Mouse (Mus musculus): ENCODE results near the gene Srpk3. TPM values are rescaled to one million over a fixed set of nuclear protein-coding genes. Genes with fewer than 3 reads are reported as not detected.

Gene Srpk3
- polyA plus RNA-seq, 1 experiment, result 49.6 TPM

- 49% methylated on average over 17 of the region's 17 CpGs for WGBS
- peak overlapping the region; percentile 27 for H3K4me3 ChIP-seq (replicated peaks; ENCODE audit: control insufficient read depth, low read depth, low read length)
- H3K27ac ChIP-seq (ENCODE audit: control insufficient read depth, insufficient read depth, low read depth, low read length, poor library complexity), result no peak overlapping the region
Measured at GRCm38 (mm10) chrX:73823747-73824146, 49.5 kb downstream of the Srpk3 start.

GRCm38 (mm10) chrX:73824185-73825151 lies 50.3 kb downstream of the Srpk3 start, which contains the start of gene Pdzd4:
Pdzd4 (minus strand) TSS chrX:73824969.
- 10% methylated on average over 70 of the region's 84 CpGs for WGBS
- TF ChIP-seq POLR2A (IDR thresholded peaks at IDR 0.05; ENCODE audit: borderline replicate concordance, control insufficient read depth, low read depth, low read length) (no peak), CTCF (IDR thresholded peaks at IDR 0.05; ENCODE audit: control insufficient read depth, insufficient read depth, low read length) (no peak)
- Histone ChIP-seq H3K27ac (ENCODE audit: control insufficient read depth, insufficient read depth, low read depth, low read length, poor library complexity) (no peak within 1 kb of the TSS), H3K4me1 (ENCODE audit: control insufficient read depth, insufficient read depth, low read length) (no peaks in the 10 kb centered on the region), H3K4me3 (replicated peaks; ENCODE audit: control insufficient read depth, low read depth, low read length) (peak within 1 kb of the TSS; percentile 39)

More at GRCm38 (mm10) chrX:73823747-73824146, 49.5 kb downstream of the Srpk3 start:
- TF ChIP-seq POLR2A (IDR thresholded peaks at IDR 0.05; ENCODE audit: borderline replicate concordance, control insufficient read depth, low read depth, low read length) (no peak), CTCF (IDR thresholded peaks at IDR 0.05; ENCODE audit: control insufficient read depth, insufficient read depth, low read length) (no peak)
- H3K4me1 ChIP-seq (ENCODE audit: control insufficient read depth, insufficient read depth, low read length), result no peaks in the 10 kb centered on the region

Other genes starting within 250 kb of the Srpk3 start
- 8.1 TPM in 1 of 2 replicates, not detected in the other for gene Dusp9, start 135.0 kb upstream of the Srpk3 start, polyA plus RNA-seq (2011; ENCODE audit: insufficient read depth, insufficient read length, low replicate concordance, missing spikeins)
- 1.7 and 2.2 TPM in 2 replicates for gene Pnck, start 114.3 kb upstream of the Srpk3 start, polyA plus RNA-seq (2011; ENCODE audit: insufficient read depth, insufficient read length, low replicate concordance, missing spikeins)
- 3.5 and 7.7 TPM in 2 replicates for gene Slc6a8, start 101.3 kb upstream of the Srpk3 start, polyA plus RNA-seq (2011; ENCODE audit: insufficient read depth, insufficient read length, low replicate concordance, missing spikeins)
- 52.5 and 94.6 TPM in 2 replicates for gene Bcap31, start 58.2 kb upstream of the Srpk3 start, polyA plus RNA-seq (2011; ENCODE audit: insufficient read depth, insufficient read length, low replicate concordance, missing spikeins)
- gene Abcd1, start 57.8 kb upstream of the Srpk3 start, polyA plus RNA-seq (2011; ENCODE audit: insufficient read depth, insufficient read length, low replicate concordance, missing spikeins), result 12.6 and 17.6 TPM in 2 replicates
- 0.32 TPM in 1 of 2 replicates, not detected in the other for gene Plxnb3, start 17.3 kb upstream of the Srpk3 start, polyA plus RNA-seq (2011; ENCODE audit: insufficient read depth, insufficient read length, low replicate concordance, missing spikeins)
- 56.6 and 111 TPM in 2 replicates for gene Idh3g, start 12.5 kb downstream of the Srpk3 start, polyA plus RNA-seq (2011; ENCODE audit: insufficient read depth, insufficient read length, low replicate concordance, missing spikeins)
- gene Ssr4, start 12.6 kb downstream of the Srpk3 start, polyA plus RNA-seq (2011; ENCODE audit: insufficient read depth, insufficient read length, low replicate concordance, missing spikeins), result 47.8 and 107 TPM in 2 replicates
- gene Pdzd4, start 50.6 kb downstream of the Srpk3 start, polyA plus RNA-seq (2011; ENCODE audit: insufficient read depth, insufficient read length, low replicate concordance, missing spikeins), result 2.2 and 4.7 TPM in 2 replicates
- not detected in 2 replicates for gene Avpr2, start 117.7 kb downstream of the Srpk3 start, polyA plus RNA-seq (2011; ENCODE audit: insufficient read depth, insufficient read length, low replicate concordance, missing spikeins)
- gene L1cam, start 121.7 kb downstream of the Srpk3 start, polyA plus RNA-seq (2011; ENCODE audit: insufficient read depth, insufficient read length, low replicate concordance, missing spikeins), result 3.6 and 12.7 TPM in 2 replicates
- gene Arhgap4, start 147.5 kb downstream of the Srpk3 start, polyA plus RNA-seq (2011; ENCODE audit: insufficient read depth, insufficient read length, low replicate concordance, missing spikeins), result 53.5 and 163 TPM in 2 replicates
- gene Naa10, start 147.5 kb downstream of the Srpk3 start, polyA plus RNA-seq (2011; ENCODE audit: insufficient read depth, insufficient read length, low replicate concordance, missing spikeins), result 60.9 and 77.0 TPM in 2 replicates
- gene Renbp, start 156.4 kb downstream of the Srpk3 start, polyA plus RNA-seq (2011; ENCODE audit: insufficient read depth, insufficient read length, low replicate concordance, missing spikeins), result 30.7 and 48.6 TPM in 2 replicates
- 38.5 and 58.8 TPM in 2 replicates for gene Hcfc1, start 192.0 kb downstream of the Srpk3 start, polyA plus RNA-seq (2011; ENCODE audit: insufficient read depth, insufficient read length, low replicate concordance, missing spikeins)
- 41.4 and 97.5 TPM in 2 replicates for gene Irak1, start 249.5 kb downstream of the Srpk3 start, polyA plus RNA-seq (2011; ENCODE audit: insufficient read depth, insufficient read length, low replicate concordance, missing spikeins)

Data from bone marrow, adult 2 months (tissue).